Mouse (Mus musculus) small intestine, adult 2 months (tissue): ENCODE data around the gene Pank3. TPM values are rescaled to one million over a fixed set of nuclear protein-coding genes. Genes with fewer than 3 reads are reported as not detected.
A peak's percentile ranks its signal among the peaks of the same experiment; 100 is the strongest.

Experiments used
- H3K27ac ChIP-seq: fragments of 200-500 bp; 2 replicates; pipeline ENCODE4 v1.5.1; 2012; ENCODE audit warnings: low read depth, low read length, control low read depth, inconsistent platforms; ENCODE audit not compliant: insufficient read depth
- H3K27me3 ChIP-seq: fragments of 200-500 bp; 2 replicates; pipeline ENCODE4 v1.6.1; 2012; ENCODE audit warnings: mild to moderate bottlenecking, moderate library complexity, low read length, inconsistent platforms; ENCODE audit not compliant: control insufficient read depth, insufficient read depth
- H3K36me3 ChIP-seq: fragments of 200-500 bp; 2 replicates; pipeline ENCODE4 v1.6.1; 2012; ENCODE audit warnings: mild to moderate bottlenecking, low read length, control low read depth, inconsistent platforms; ENCODE audit not compliant: control insufficient read depth, insufficient read depth
- H3K4me1 ChIP-seq: fragments of 200-500 bp; 2 replicates; pipeline ENCODE4 v1.6.1; 2012; ENCODE audit warnings: low read length, inconsistent platforms, mixed read lengths; ENCODE audit not compliant: control insufficient read depth, insufficient read depth, insufficient read length
- H3K4me3 ChIP-seq: fragments of 200-500 bp; 2 replicates; pipeline ENCODE4 v1.5.1; 2012; ENCODE audit warnings: low read depth, mild to moderate bottlenecking, control low read depth, inconsistent platforms, low read length, moderate library complexity
- CTCF ChIP-seq: fragments of 200-500 bp; IDR thresholded peaks from 2 replicates; pipeline ENCODE4 v1.5.1; 2012; ENCODE audit warnings: low read depth, mild to moderate bottlenecking, control low read depth, inconsistent platforms, low read length, moderate library complexity, mixed read lengths; ENCODE audit not compliant: insufficient replicate concordance, insufficient read length; ENCODE audit errors: extremely low read depth
- POLR2A ChIP-seq: fragments of 200-500 bp; IDR thresholded peaks from 2 replicates; pipeline ENCODE4 v1.6.1; 2012; ENCODE audit warnings: low read depth, mild to moderate bottlenecking, control low read depth, inconsistent platforms, low read length, moderate library complexity
- WGBS: fragments of 180-500 bp; shearing (Covaris S2); methylation state at CpG from one replicate; pipeline ENCODE4 v1.1.7; 2018; 5-methylcytosine and 5-hydroxymethylcytosine counted together
- polyA plus RNA-seq: library from polyadenylated mRNA; depleted of rRNA; stranded (reverse); fragments of >200 nt; gene quantifications from 2 replicates; pipeline ENCODE4 v1.2.3, GENCODE M21; 2012

Gene Pank3
- polyA plus RNA-seq, 1 experiment = 3.7 TPM

DNA sequence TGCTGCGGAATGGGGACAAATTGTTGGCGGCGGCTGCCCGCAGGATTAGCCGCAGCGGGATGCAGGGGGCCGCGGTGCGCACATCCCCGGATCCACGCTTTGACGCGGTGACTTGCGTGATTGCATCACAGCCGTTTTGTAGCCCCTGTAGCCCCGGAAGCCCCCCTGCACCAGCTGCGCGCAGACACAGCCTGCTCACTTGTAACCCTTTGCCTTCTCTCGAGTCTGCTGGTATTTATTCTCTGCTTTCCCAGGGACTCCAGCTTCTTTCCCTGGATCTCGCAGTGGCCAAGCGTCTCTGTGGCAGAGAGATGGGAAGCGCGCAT lies 29.2 kb downstream of the Pank3 start:
- peaks cover 19% of the 10 kb centered on the region for H3K27me3 ChIP-seq
- WGBS = 9% methylated on average over 23 of the region's 23 CpGs
- H3K36me3 ChIP-seq = no peaks in the 10 kb centered on the region
- TF ChIP-seq CTCF (no peak), POLR2A (no peak)
- no peak overlapping the region for H3K4me3 ChIP-seq
- H3K4me1 ChIP-seq = no peaks in the 10 kb centered on the region
- no peak overlapping the region for H3K27ac ChIP-seq

DNA sequence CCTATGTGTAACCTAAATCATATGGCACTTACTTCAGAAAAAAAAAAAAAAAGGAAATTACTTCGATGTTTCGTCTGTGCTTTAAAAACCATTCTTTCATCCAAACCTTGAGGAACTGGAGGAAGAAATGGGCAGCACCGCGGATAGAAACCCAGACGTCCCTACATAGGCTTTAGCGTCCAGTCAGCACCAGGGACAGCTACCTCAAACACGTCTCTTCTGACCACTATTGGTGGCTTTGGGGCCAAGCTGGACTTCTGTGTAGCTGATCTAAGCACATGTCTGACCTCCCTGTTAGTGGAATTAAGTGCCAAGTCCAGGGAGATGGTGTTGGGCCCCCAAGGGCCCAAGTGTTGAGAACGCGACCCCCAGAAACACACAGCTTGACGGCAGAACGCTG lies 29.6 kb downstream of the Pank3 start, which contains the start of gene Fbll1:
TSS of gene Fbll1 (minus strand) at position 11 of the 400 bp plus-strand sequence.
- 22% methylated on average over 11 of the region's 11 CpGs for WGBS
- no peaks in the 10 kb centered on the region for H3K4me1 ChIP-seq
- no peaks in the 10 kb centered on the region for H3K36me3 ChIP-seq
- TF ChIP-seq CTCF (no peak), POLR2A (no peak)
- no peak within 1 kb of the TSS for H3K27ac ChIP-seq
- no peak within 1 kb of the TSS for H3K4me3 ChIP-seq
- H3K27me3 ChIP-seq = peaks cover 19% of the 10 kb centered on the region

DNA sequence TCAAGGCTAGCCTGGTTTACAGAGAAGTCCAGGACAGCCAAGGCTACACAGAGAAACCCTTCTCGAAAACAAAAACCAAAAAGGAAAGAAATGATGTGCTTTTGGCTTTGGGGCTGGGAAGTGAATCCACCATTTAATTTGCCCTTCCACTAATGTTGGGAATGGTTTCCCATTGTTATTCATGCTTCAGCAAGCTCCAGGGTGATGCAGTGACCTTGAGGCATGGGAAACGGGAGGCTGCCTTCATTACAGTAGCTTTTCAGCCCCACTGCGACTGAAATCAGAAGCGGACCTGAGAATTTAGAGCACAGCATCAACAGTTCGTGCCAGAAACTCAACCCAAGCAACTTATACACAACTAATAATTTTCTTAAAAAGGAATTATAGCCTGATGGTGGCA lies 32.0 kb downstream of the Pank3 start:
- WGBS = 76% methylated on average over 5 of the region's 5 CpGs
- H3K27me3 ChIP-seq = peaks cover 19% of the 10 kb centered on the region
- no peak overlapping the region for H3K27ac ChIP-seq
- H3K36me3 ChIP-seq = no peaks in the 10 kb centered on the region
- H3K4me1 ChIP-seq = no peaks in the 10 kb centered on the region
- no peak for TF ChIP-seq POLR2A
- TF ChIP-seq CTCF = no peak
- no peak overlapping the region for H3K4me3 ChIP-seq

GRCm38 (mm10) chr11:35811458-35811857 lies 42.2 kb downstream of the Pank3 start:
- Histone ChIP-seq H3K27ac (no peak overlapping the region), H3K27me3 (no peaks in the 10 kb centered on the region), H3K36me3 (peaks cover 81% of the 10 kb centered on the region), H3K4me3 (no peak overlapping the region), H3K4me1 (no peaks in the 10 kb centered on the region)
- no peak for TF ChIP-seq CTCF
- no peak for TF ChIP-seq POLR2A
- 67% methylated on average over 10 of the region's 10 CpGs for whole genome bisulfite sequencing

GRCm38 (mm10) chr11:35816316-35816715 lies 47.0 kb downstream of the Pank3 start:
- no peak overlapping the region for H3K27ac ChIP-seq
- no peak overlapping the region for H3K4me3 ChIP-seq
- no peaks in the 10 kb centered on the region for H3K4me1 ChIP-seq
- no peaks in the 10 kb centered on the region for H3K27me3 ChIP-seq
- WGBS = 75% methylated on average over 12 of the region's 12 CpGs
- TF ChIP-seq CTCF (no peak), POLR2A (no peak)
- peaks cover 84% of the 10 kb centered on the region for H3K36me3 ChIP-seq

GRCm38 (mm10) chr11:35827714-35828113 lies 58.4 kb downstream of the Pank3 start:
- no peak overlapping the region for H3K27ac ChIP-seq
- H3K4me1 ChIP-seq = peaks cover 4% of the 10 kb centered on the region; the same call in 1 of the 2 replicates
- no peaks in the 10 kb centered on the region for H3K27me3 ChIP-seq
- TF ChIP-seq CTCF (no peak), POLR2A (no peak)
- 83% methylated on average over 6 of the region's 6 CpGs for WGBS
- H3K36me3 ChIP-seq = peaks cover 67% of the 10 kb centered on the region
- no peak overlapping the region for H3K4me3 ChIP-seq

- H3K36me3 ChIP-seq = peaks cover 35% of the 10 kb centered on the region
- H3K4me1 ChIP-seq = peaks cover 9% of the 10 kb centered on the region
- TF ChIP-seq POLR2A (no peak), CTCF (no peak)
- no peaks in the 10 kb centered on the region for H3K27me3 ChIP-seq
- 0 out of 2 replicates have a peak overlapping the region, but pooled peaks have one; percentile 34 for H3K27ac ChIP-seq
- 13% methylated on average over 4 of the region's 4 CpGs for WGBS
- H3K4me3 ChIP-seq = no peak overlapping the region
Observed at GRCm38 (mm10) chr11:35832139-35832538, 62.9 kb downstream of the Pank3 start.

- no peak for TF ChIP-seq CTCF
- no peak for TF ChIP-seq POLR2A
- Histone ChIP-seq H3K27me3 (no peaks in the 10 kb centered on the region), H3K27ac (peak overlapping the region; percentile 77), H3K4me3 (peak overlapping the region; percentile 27; the same call in 1 of the 2 replicates), H3K4me1 (peaks cover 9% of the 10 kb centered on the region), H3K36me3 (peaks cover 24% of the 10 kb centered on the region)
- 24% methylated on average over 6 of the region's 6 CpGs for WGBS
Observed at GRCm38 (mm10) chr11:35833270-35833669, 64.0 kb downstream of the Pank3 start.
